In genomic region chr5:136486401-136486800, GRCm38 (mm10) we compare ENCODE assay signal across 22 mouse cellular contexts.
DNase-seq lines count a peak whose midpoint lies in the region; TF ChIP-seq lines count a peak whose summit lies in the region.
"Had no signal": no experiment of that assay in that cellular context is flagged by ENCODE, and none has a peak within 500 bp of the region (broad histone marks: within the 10 kb centered on the region; RNA-seq: fewer than 3 reads in every experiment).

No protein-coding gene starts in this region.

- H3K27ac ChIP-seq in left cerebral cortex, adult 2 months = no peak overlapping the region
- H3K27ac ChIP-seq: embryonic facial prominence, embryonic 12.5 days; forebrain, embryonic 10.5 days; gastrocnemius, adult 2 months; limb, embryonic 13.5 days; lung, embryonic 15.5 days; midbrain, embryonic 10.5 days; neural tube, embryonic 12.5 days; stomach, postnatal 0 days had no signal

- intact Hi-C loops in left cerebral cortex, postnatal 4 days (cut with DNase I) = no loop called here
- intact Hi-C loops in left cerebral cortex, adult 2 months (cut with DNase I) = loop anchor here (2.0 to 5.0 kb wide), 2 partner anchors 81 to 124 kb away; partner anchors contain the start of gene Cux1
- intact Hi-C loops in gastrocnemius, postnatal 14 days (cut with DNase I; ENCODE audit: low total_unique reads) = no loop called here

- peak; percentile 76 for DNase-seq in left cerebral cortex, postnatal 4 days
- no peak for DNase-seq in left cerebral cortex, adult 2 months (ENCODE audit: extremely low spot score in 1 of 2, low spot score in 2 of 2)
- peak; percentile 96 for DNase-seq in cerebellum, adult 11-12 months
- DNase-seq in cerebellum, adult 9-10 months = peak; percentile 97
- peak; percentile 89 for DNase-seq in cerebellum, postnatal 36 days
- no peak for DNase-seq in gastrocnemius, postnatal 14 days
- no peak for DNase-seq in testis, postnatal 10 days (ENCODE audit: low spot score)
- DNase-seq: adrenal gland, adult 8-10 months; embryo, embryonic 11 days; gastrocnemius, adult 2 months; heart, postnatal 14 days; kidney, postnatal 14 days; right cerebral cortex, postnatal 4 days; thymus, postnatal 4 days had no signal

- H3K4me3 ChIP-seq in left cerebral cortex, adult 2 months = no peak overlapping the region
- H3K4me3 ChIP-seq: embryonic facial prominence, embryonic 12.5 days; forebrain, embryonic 10.5 days; gastrocnemius, adult 2 months; limb, embryonic 13.5 days; lung, embryonic 15.5 days; midbrain, embryonic 10.5 days; myocyte; neural tube, embryonic 12.5 days had no signal

- TF ChIP-seq CTCF in left cerebral cortex, adult 2 months (IDR thresholded peaks at IDR 0.05) = no peak

Comparison
In these comparisons a context has a peak if more than half of its experiments do, and no peak if none do; other contexts are left out.
1. DNase-seq: peak in left cerebral cortex, postnatal 4 days (single experiment), cerebellum, adult 11-12 months (single experiment), cerebellum, adult 9-10 months (single experiment) and cerebellum, postnatal 36 days (2 of 2); none in left cerebral cortex, adult 2 months (0 of 2), gastrocnemius, postnatal 14 days (single experiment) and testis, postnatal 10 days (single experiment).